Mouse (Mus musculus): ENCODE measurements around the gene Mettl14. TPM values are rescaled to one million over a fixed set of nuclear protein-coding genes. Genes with fewer than 3 reads are reported as not detected.

Gene Mettl14
- total RNA-seq, 2 experiments from 2014 or later, result 9.5 to 10.4 TPM

GRCm38 (mm10) chr3:123330221-123330620 is 55.7 kb downstream of the Mettl14 start:
- DNase-seq, result no peak
- intact Hi-C loops (cut with DNase I; ENCODE audit: low total_unique reads), result no loop called here

GRCm38 (mm10) chr3:123329251-123329650 is 56.7 kb downstream of the Mettl14 start:
- DNase-seq, result peak; percentile 79
- intact Hi-C loops (cut with DNase I; ENCODE audit: low total_unique reads), result no loop called here

GRCm38 (mm10) chr3:123324326-123324725 is 61.6 kb downstream of the Mettl14 start:
- intact Hi-C loops (cut with DNase I; ENCODE audit: low total_unique reads), result loop anchor here (5.0 kb wide), 1 partner anchor 92 kb away; no protein-coding TSS in a partner anchor

GRCm38 (mm10) chr3:123322147-123322546 is 63.8 kb downstream of the Mettl14 start:
- no peak for DNase-seq

More at GRCm38 (mm10) chr3:123324326-123324725, 61.6 kb downstream of the Mettl14 start:
- DNase-seq, result no peak

GRCm38 (mm10) chr3:123321612-123322011 is 64.3 kb downstream of the Mettl14 start:
- DNase-seq, result peak; percentile 44
- intact Hi-C loops (cut with DNase I; ENCODE audit: low total_unique reads), result loop anchor here (5.0 kb wide), 1 partner anchor 89 kb away; no protein-coding TSS in a partner anchor

More at GRCm38 (mm10) chr3:123322147-123322546, 63.8 kb downstream of the Mettl14 start:
- intact Hi-C loops (cut with DNase I; ENCODE audit: low total_unique reads), result loop anchor here (5.0 kb wide), 1 partner anchor 90 kb away; no protein-coding TSS in a partner anchor

- intact Hi-C loops (cut with DNase I; ENCODE audit: low total_unique reads), result loop anchor here (5.0 kb wide), 1 partner anchor 88 kb away; no protein-coding TSS in a partner anchor
- no peak for DNase-seq
Observed at GRCm38 (mm10) chr3:123320341-123320740, 65.6 kb downstream of the Mettl14 start.

Other genes with a start within 250 kb of the Mettl14 start
- 100 to 1,000 TPM; 175 to 193 TPM for gene Synpo2, start 150.0 kb downstream of the Mettl14 start, total RNA-seq (2021)
- gene Sec24d, start 118.7 kb downstream of the Mettl14 start, total RNA-seq (2021), result 10 to 100 TPM; 17.8 to 23.9 TPM
- gene Prss12, start 60.8 kb upstream of the Mettl14 start, total RNA-seq (2021), result 1 to 10 TPM; 1.3 to 3.1 TPM